Mouse (Mus musculus) ES-Bruce4 (cell line): ENCODE measurements at regions not wholly inside any gene's neighbourhood (a gene's known extent, or its start where the extent isn't known, plus 50 kb on each side); places are given as distances from the start of the nearest gene placed in this dataset.

Source experiments
- EP300 ChIP-seq: IDR thresholded peaks from 2 replicates; pipeline ENCODE4 v1.6.1; 2011; ENCODE audit warnings: low read depth, low read length; ENCODE audit not compliant: insufficient read depth
- POLR2A ChIP-seq: IDR thresholded peaks from one replicate; pipeline ENCODE4 v1.8.1; 2011; ENCODE audit warnings: low read length; ENCODE audit not compliant: insufficient read depth

- TF ChIP-seq POLR2A (no peak), EP300 (no peak)
Measured at GRCm38 (mm10) chr4:101338211-101338610, 73.1 kb upstream of the Jak1 start.
